In genomic region chr3:108164807-108165206, GRCm38 (mm10) we compare ENCODE assay signal across 8 mouse cellular contexts. TPM values are rescaled to one million over a fixed set of nuclear protein-coding genes. Genes with fewer than 3 reads are reported as not detected.
DNase-seq lines count a peak whose midpoint lies in the region; ATAC-seq and TF ChIP-seq lines count a peak whose summit lies in the region.

No protein-coding gene starts in this region.

- DNase-seq in CH12.LX (ENCODE audit: extremely low read depth) = peak; percentile 85
- DNase-seq in c-Kit-positive CD71-positive TER-119-negative erythroid progenitor cells, embryonic 14.5 days (ENCODE audit: low read depth) = peak; percentile 54
- peak; percentile 73 to 75 for DNase-seq in kidney, postnatal 25 days
- DNase-seq in liver, embryonic 14.5 days (ENCODE audit: low read depth in 3 of 3, low spot score in 3 of 3) = peak in 2 of 3 experiments; percentile 41 to 44
- peak; percentile 69 for DNase-seq in testis, postnatal 14 days (ENCODE audit: low spot score)

- H3K4me1 ChIP-seq in CH12.LX (ENCODE audit: control insufficient read depth in 1 of 2, insufficient read depth in 2 of 2) = peaks cover 27 to 58% of the 10 kb centered on the region in 2 experiments
- peaks cover 48% of the 10 kb centered on the region for H3K4me1 ChIP-seq in forebrain, embryonic 12.5 days
- H3K4me1 ChIP-seq in heart, embryonic 16.5 days (ENCODE audit: control insufficient read depth, insufficient read depth, low read length) = peaks cover 9% of the 10 kb centered on the region; the same call in 1 of the 2 replicates
- no peaks in the 10 kb centered on the region for H3K4me1 ChIP-seq in liver, embryonic 14.5 days (replicated peaks; ENCODE audit: control insufficient read depth in 2 of 2, insufficient read depth in 2 of 2, low read length in 1 of 2)
- peaks cover 54% of the 10 kb centered on the region for H3K4me1 ChIP-seq in neural tube, embryonic 13.5 days (replicated peaks)

- H3K79me2 ChIP-seq in CH12.LX (replicated peaks; ENCODE audit: control insufficient read depth, extremely low read depth, insufficient read depth, poor library complexity, severe bottlenecking) = no peaks in the 10 kb centered on the region

- H3K9ac ChIP-seq in CH12.LX (ENCODE audit: insufficient read depth, low read depth) = no peak overlapping the region
- H3K9ac ChIP-seq in forebrain, embryonic 12.5 days = no peak overlapping the region
- no peak overlapping the region for H3K9ac ChIP-seq in heart, embryonic 16.5 days (ENCODE audit: low read length)
- H3K9ac ChIP-seq in liver, embryonic 14.5 days (replicated peaks) = no peak overlapping the region
- peak overlapping the region; percentile 58 for H3K9ac ChIP-seq in neural tube, embryonic 13.5 days

- no peak overlapping the region; the same call in 1 of the 2 replicates for H3K4me2 ChIP-seq in CH12.LX (ENCODE audit: insufficient read depth, low read depth, poor library complexity, severe bottlenecking)
- H3K4me2 ChIP-seq in forebrain, embryonic 12.5 days = peak overlapping the region; percentile 34
- H3K4me2 ChIP-seq in heart, embryonic 16.5 days (ENCODE audit: low read depth, low read length) = peak overlapping the region; percentile 47
- H3K4me2 ChIP-seq in liver, embryonic 14.5 days (ENCODE audit: low read depth) = no peak overlapping the region
- H3K4me2 ChIP-seq in neural tube, embryonic 13.5 days = peak overlapping the region; percentile 48

- no peak for TF ChIP-seq EP300 in CH12.LX (IDR thresholded peaks at IDR 0.05; ENCODE audit: low read length)
- TF ChIP-seq EP300 in liver, embryonic 14.5 days (IDR thresholded peaks at IDR 0.05; ENCODE audit: low read depth) = no peak

- in situ Hi-C loops in CH12.LX (cut with MboI; ENCODE audit: low pct_ligation_motif_present, low pct_unique_long_range_greater_than_20kb, low sequenced_read_pairs) = loop anchor here (5.0 to 10.0 kb wide), 3 partner anchors 42 to 220 kb away; partner anchors contain the start of genes Psma5 and Psrc1

- peak; percentile 72 for ATAC-seq in forebrain, embryonic 12.5 days (ENCODE audit: low FRiP score)
- peak; percentile 50; the same call in 1 of the 2 replicates for ATAC-seq in heart, embryonic 16.5 days (replicated peaks; ENCODE audit: extremely low read depth, insufficient read depth, low FRiP score)
- ATAC-seq in liver, embryonic 14.5 days (ENCODE audit: insufficient read depth) = no peak
- ATAC-seq in neural tube, embryonic 13.5 days (ENCODE audit: low read depth) = peak; percentile 60

- no peaks in the 10 kb centered on the region for H3K9me3 ChIP-seq in CH12.LX (replicated peaks; ENCODE audit: low read length)
- no peaks in the 10 kb centered on the region for H3K9me3 ChIP-seq in forebrain, embryonic 12.5 days
- H3K9me3 ChIP-seq in heart, embryonic 16.5 days (replicated peaks; ENCODE audit: control insufficient read depth, low read length) = no peaks in the 10 kb centered on the region
- H3K9me3 ChIP-seq in liver, embryonic 14.5 days (ENCODE audit: control insufficient read depth, low read length) = no peaks in the 10 kb centered on the region
- no peaks in the 10 kb centered on the region for H3K9me3 ChIP-seq in neural tube, embryonic 13.5 days

- H3K4me3 ChIP-seq in CH12.LX (replicated peaks in 1 of 3; ENCODE audit: low read depth in 2 of 3, low read length in 2 of 3, poor library complexity in 1 of 3) = peak overlapping the region in 1 of 3 experiments; percentile 4
- H3K4me3 ChIP-seq in forebrain, embryonic 12.5 days (replicated peaks) = no peak overlapping the region
- no peak overlapping the region for H3K4me3 ChIP-seq in heart, embryonic 16.5 days (ENCODE audit: low read length)
- no peak overlapping the region for H3K4me3 ChIP-seq in liver, embryonic 14.5 days (ENCODE audit: insufficient read depth in 1 of 2, low read depth in 2 of 2, low read length in 2 of 2)
- peak overlapping the region; percentile 12; the same call in 1 of the 2 replicates for H3K4me3 ChIP-seq in neural tube, embryonic 13.5 days

- WGBS in forebrain, embryonic 12.5 days = 18% methylated on average over 9 of the region's 9 CpGs
- WGBS in heart, embryonic 16.5 days = 24% methylated on average over 9 of the region's 9 CpGs
- WGBS in liver, embryonic 14.5 days (ENCODE audit: insufficient replicate concordance) = 27% methylated on average over 9 of the region's 9 CpGs
- WGBS in neural tube, embryonic 13.5 days = 15% methylated on average over 9 of the region's 9 CpGs

- H3K27ac ChIP-seq in CH12.LX (ENCODE audit: insufficient read depth, low read depth) = no peak overlapping the region
- no peak overlapping the region for H3K27ac ChIP-seq in forebrain, embryonic 12.5 days
- no peak overlapping the region for H3K27ac ChIP-seq in heart, embryonic 16.5 days (ENCODE audit: low read length)
- no peak overlapping the region for H3K27ac ChIP-seq in liver, embryonic 14.5 days
- peak overlapping the region; percentile 92 for H3K27ac ChIP-seq in neural tube, embryonic 13.5 days (replicated peaks)

- TF ChIP-seq CTCF in CH12.LX (conservative IDR thresholded peaks at IDR 0.05 in 1 of 2, IDR thresholded peaks at IDR 0.05 in 1 of 2; ENCODE audit: low read depth in 2 of 2, low read length in 2 of 2) = peak; percentile 89 to 96
- TF ChIP-seq CTCF in liver, embryonic 14.5 days (IDR thresholded peaks at IDR 0.05; ENCODE audit: low read depth) = peak; percentile 98

- H3K27me3 ChIP-seq in CH12.LX (replicated peaks) = peaks cover 14% of the 10 kb centered on the region
- peaks cover 13% of the 10 kb centered on the region for H3K27me3 ChIP-seq in forebrain, embryonic 12.5 days
- H3K27me3 ChIP-seq in heart, embryonic 16.5 days (ENCODE audit: control insufficient read depth, insufficient read depth, low read length) = no peaks in the 10 kb centered on the region
- H3K27me3 ChIP-seq in liver, embryonic 14.5 days (ENCODE audit: control insufficient read depth, insufficient read depth, low read length) = no peaks in the 10 kb centered on the region
- H3K27me3 ChIP-seq in neural tube, embryonic 13.5 days = 0 out of 2 replicates have a peak, but pooled peaks cover 6% of the 10 kb centered on the region

- dilution Hi-C loops in CH12.LX (cut with MboI; ENCODE audit: extremely low pct_ligation_motif_present, extremely low pct_unique_long_range_greater_than_20kb, low sequenced_read_pairs) = no loop called here

- no peak for TF ChIP-seq POLR2A in CH12.LX (IDR thresholded peaks at IDR 0.05; ENCODE audit: low read depth, low read length)

- TF ChIP-seq RAD21 in CH12.LX (IDR thresholded peaks at IDR 0.05; ENCODE audit: low read depth, low read length) = peak; percentile 95

- no peaks in the 10 kb centered on the region for H3K36me3 ChIP-seq in CH12.LX (replicated peaks in 1 of 2; ENCODE audit: control insufficient read depth in 1 of 2, insufficient read depth in 1 of 2, low read length in 1 of 2)
- no peaks in the 10 kb centered on the region for H3K36me3 ChIP-seq in forebrain, embryonic 12.5 days (replicated peaks)
- H3K36me3 ChIP-seq in heart, embryonic 16.5 days (ENCODE audit: control insufficient read depth, insufficient read depth) = no peaks in the 10 kb centered on the region
- no peaks in the 10 kb centered on the region for H3K36me3 ChIP-seq in liver, embryonic 14.5 days (replicated peaks; ENCODE audit: control insufficient read depth, insufficient read depth, low read depth)
- no peaks in the 10 kb centered on the region for H3K36me3 ChIP-seq in neural tube, embryonic 13.5 days

RNA-seq across cellular contexts. Expression of gene Gpr61, which starts 10.1 kb away (rescaled TPM):
- total RNA-seq in CH12.LX (2012; rRNA removed) = 0.04 TPM in 1 of 2 replicates, not detected in the other
- total RNA-seq in CH12.LX (2014; rRNA removed) = not detected in 2 replicates
- 0.27 and 0.33 TPM in 2 replicates for polyA plus RNA-seq in CH12.LX (2012; ENCODE audit: insufficient read length, low read depth)
- 0.44 and 0.63 TPM in 2 replicates for polyA plus RNA-seq in forebrain, embryonic 12.5 days (2016; fragmentation: Nextera tagmentation; extraction: Ambion mirVana)
- polyA plus RNA-seq in heart, embryonic 16.5 days (2015; fragmentation: Nextera tagmentation; extraction: Ambion mirVana) = 0.05 and 0.12 TPM in 2 replicates
- not detected in 2 replicates for polyA plus RNA-seq in liver, embryonic 14.5 days (2012; rRNA removed)
- polyA plus RNA-seq in liver, embryonic 14.5 days (2014; fragmentation: Nextera tagmentation; extraction: Ambion mirVana) = 0.04 TPM in 1 of 2 replicates, not detected in the other
- 3.3 and 4.2 TPM in 2 replicates for polyA plus RNA-seq in neural tube, embryonic 13.5 days (2015; fragmentation: Nextera tagmentation; extraction: Ambion mirVana)

RNA-seq across cellular contexts. Expression of gene Gnai3, which starts 18.9 kb away (rescaled TPM):
- total RNA-seq in CH12.LX (2012; rRNA removed) (54.1 and 59.8 TPM in 2 replicates), CH12.LX (2014; rRNA removed) (145 and 159 TPM in 2 replicates)
- polyA plus RNA-seq in CH12.LX (2012; ENCODE audit: insufficient read length, low read depth) = 78.7 and 82.4 TPM in 2 replicates
- polyA plus RNA-seq in forebrain, embryonic 12.5 days (2016; fragmentation: Nextera tagmentation; extraction: Ambion mirVana) = 198 and 205 TPM in 2 replicates
- polyA plus RNA-seq in heart, embryonic 16.5 days (2015; fragmentation: Nextera tagmentation; extraction: Ambion mirVana) = 77.0 and 85.5 TPM in 2 replicates
- 18.4 and 28.7 TPM in 2 replicates for polyA plus RNA-seq in liver, embryonic 14.5 days (2012; rRNA removed)
- polyA plus RNA-seq in liver, embryonic 14.5 days (2014; fragmentation: Nextera tagmentation; extraction: Ambion mirVana) = 57.4 and 58.0 TPM in 2 replicates
- polyA plus RNA-seq in neural tube, embryonic 13.5 days (2015; fragmentation: Nextera tagmentation; extraction: Ambion mirVana) = 151 and 164 TPM in 2 replicates

RNA-seq across cellular contexts. Expression of gene Amigo1, which starts 21.3 kb away (rescaled TPM):
- total RNA-seq in CH12.LX (2012; rRNA removed) (0.59 and 0.76 TPM in 2 replicates), CH12.LX (2014; rRNA removed) (0.07 and 0.21 TPM in 2 replicates)
- polyA plus RNA-seq in CH12.LX (2012; ENCODE audit: insufficient read length, low read depth) = 0.12 TPM in 1 of 2 replicates, not detected in the other
- polyA plus RNA-seq in forebrain, embryonic 12.5 days (2016; fragmentation: Nextera tagmentation; extraction: Ambion mirVana) = 7.5 and 8.9 TPM in 2 replicates
- polyA plus RNA-seq in heart, embryonic 16.5 days (2015; fragmentation: Nextera tagmentation; extraction: Ambion mirVana) = 2.5 and 3.5 TPM in 2 replicates
- polyA plus RNA-seq in liver, embryonic 14.5 days (2012; rRNA removed) = 0.45 and 0.60 TPM in 2 replicates
- polyA plus RNA-seq in liver, embryonic 14.5 days (2014; fragmentation: Nextera tagmentation; extraction: Ambion mirVana) = 0.49 and 0.56 TPM in 2 replicates
- 16.6 and 21.9 TPM in 2 replicates for polyA plus RNA-seq in neural tube, embryonic 13.5 days (2015; fragmentation: Nextera tagmentation; extraction: Ambion mirVana)

RNA-seq across cellular contexts. Expression of gene Cyb561d1, which starts 36.2 kb away (rescaled TPM):
- total RNA-seq in CH12.LX (2012; rRNA removed) (2.4 and 2.6 TPM in 2 replicates), CH12.LX (2014; rRNA removed) (2.0 and 2.2 TPM in 2 replicates)
- polyA plus RNA-seq in CH12.LX (2012; ENCODE audit: insufficient read length, low read depth) = 4.0 and 4.1 TPM in 2 replicates
- polyA plus RNA-seq in forebrain, embryonic 12.5 days (2016; fragmentation: Nextera tagmentation; extraction: Ambion mirVana) = 4.3 and 5.6 TPM in 2 replicates
- polyA plus RNA-seq in heart, embryonic 16.5 days (2015; fragmentation: Nextera tagmentation; extraction: Ambion mirVana) = 3.2 and 3.5 TPM in 2 replicates
- 1.4 and 1.5 TPM in 2 replicates for polyA plus RNA-seq in liver, embryonic 14.5 days (2012; rRNA removed)
- 1.4 and 1.6 TPM in 2 replicates for polyA plus RNA-seq in liver, embryonic 14.5 days (2014; fragmentation: Nextera tagmentation; extraction: Ambion mirVana)
- 3.9 and 4.3 TPM in 2 replicates for polyA plus RNA-seq in neural tube, embryonic 13.5 days (2015; fragmentation: Nextera tagmentation; extraction: Ambion mirVana)

RNA-seq across cellular contexts. Expression of gene Atxn7l2, which starts 45.9 kb away (rescaled TPM):
- total RNA-seq in CH12.LX (2012; rRNA removed) (4.2 and 4.5 TPM in 2 replicates), CH12.LX (2014; rRNA removed) (3.4 and 3.8 TPM in 2 replicates)
- 10.7 and 13.3 TPM in 2 replicates for polyA plus RNA-seq in CH12.LX (2012; ENCODE audit: insufficient read length, low read depth)
- polyA plus RNA-seq in forebrain, embryonic 12.5 days (2016; fragmentation: Nextera tagmentation; extraction: Ambion mirVana) = 24.0 and 28.1 TPM in 2 replicates
- polyA plus RNA-seq in heart, embryonic 16.5 days (2015; fragmentation: Nextera tagmentation; extraction: Ambion mirVana) = 7.0 and 7.4 TPM in 2 replicates
- polyA plus RNA-seq in liver, embryonic 14.5 days (2012; rRNA removed) = 2.2 TPM in 2 replicates
- polyA plus RNA-seq in liver, embryonic 14.5 days (2014; fragmentation: Nextera tagmentation; extraction: Ambion mirVana) = 1.7 and 2.0 TPM in 2 replicates
- polyA plus RNA-seq in neural tube, embryonic 13.5 days (2015; fragmentation: Nextera tagmentation; extraction: Ambion mirVana) = 24.5 and 26.0 TPM in 2 replicates

Comparison
In these comparisons a context has a peak if more than half of its experiments do, and no peak if none do; other contexts are left out.
1. H3K4me2 ChIP-seq: peak in forebrain, embryonic 12.5 days (single experiment), heart, embryonic 16.5 days (single experiment) and neural tube, embryonic 13.5 days (single experiment); none in CH12.LX (single experiment) and liver, embryonic 14.5 days (single experiment).
2. Peak in every context shown above with its lines, with median percentiles within 50 percentile points of each other: DNase-seq.